Mouse (Mus musculus) small intestine, adult 2 months (tissue): ENCODE measurements around the gene Ip6k3. TPM values are rescaled to one million over a fixed set of nuclear protein-coding genes. Genes with fewer than 3 reads are reported as not detected.

ENCODE experiments used
- H3K27ac ChIP-seq: fragments of 200-500 bp; 2 replicates; pipeline ENCODE4 v1.5.1; 2012; ENCODE audit warnings: low read depth, low read length, control low read depth, inconsistent platforms; ENCODE audit not compliant: insufficient read depth
- H3K27me3 ChIP-seq: fragments of 200-500 bp; 2 replicates; pipeline ENCODE4 v1.6.1; 2012; ENCODE audit warnings: mild to moderate bottlenecking, moderate library complexity, low read length, inconsistent platforms; ENCODE audit not compliant: control insufficient read depth, insufficient read depth
- H3K36me3 ChIP-seq: fragments of 200-500 bp; 2 replicates; pipeline ENCODE4 v1.6.1; 2012; ENCODE audit warnings: mild to moderate bottlenecking, low read length, control low read depth, inconsistent platforms; ENCODE audit not compliant: control insufficient read depth, insufficient read depth
- H3K4me1 ChIP-seq: fragments of 200-500 bp; 2 replicates; pipeline ENCODE4 v1.6.1; 2012; ENCODE audit warnings: low read length, inconsistent platforms, mixed read lengths; ENCODE audit not compliant: control insufficient read depth, insufficient read depth, insufficient read length
- H3K4me3 ChIP-seq: fragments of 200-500 bp; 2 replicates; pipeline ENCODE4 v1.5.1; 2012; ENCODE audit warnings: low read depth, mild to moderate bottlenecking, control low read depth, inconsistent platforms, low read length, moderate library complexity
- CTCF ChIP-seq: fragments of 200-500 bp; IDR thresholded peaks from 2 replicates; pipeline ENCODE4 v1.5.1; 2012; ENCODE audit warnings: low read depth, mild to moderate bottlenecking, control low read depth, inconsistent platforms, low read length, moderate library complexity, mixed read lengths; ENCODE audit not compliant: insufficient replicate concordance, insufficient read length; ENCODE audit errors: extremely low read depth
- POLR2A ChIP-seq: fragments of 200-500 bp; IDR thresholded peaks from 2 replicates; pipeline ENCODE4 v1.6.1; 2012; ENCODE audit warnings: low read depth, mild to moderate bottlenecking, control low read depth, inconsistent platforms, low read length, moderate library complexity
- WGBS: fragments of 180-500 bp; shearing (Covaris S2); methylation state at CpG from one replicate; pipeline ENCODE4 v1.1.7; 2018; 5-methylcytosine and 5-hydroxymethylcytosine counted together
- polyA plus RNA-seq: library from polyadenylated mRNA; depleted of rRNA; stranded (reverse); fragments of >200 nt; gene quantifications from 2 replicates; pipeline ENCODE4 v1.2.3, GENCODE M21; 2012

Ip6k3 gene
- polyA plus RNA-seq, 1 experiment = not detected

GRCm38 (mm10) chr17:27181666-27182065 lies 14.1 kb upstream of the Ip6k3 start:
- no peaks in the 10 kb centered on the region; the same call in 1 of the 2 replicates for H3K4me1 ChIP-seq
- no peak overlapping the region for H3K4me3 ChIP-seq
- no peaks in the 10 kb centered on the region for H3K36me3 ChIP-seq
- 40% methylated on average over 3 of the region's 3 CpGs for WGBS
- TF ChIP-seq POLR2A (no peak), CTCF (no peak)
- H3K27ac ChIP-seq = no peak overlapping the region
- no peaks in the 10 kb centered on the region for H3K27me3 ChIP-seq

GRCm38 (mm10) chr17:27179681-27180280 lies 12.2 kb upstream of the Ip6k3 start:
- Histone ChIP-seq H3K27me3 (no peaks in the 10 kb centered on the region), H3K27ac (no peak overlapping the region), H3K4me3 (no peak overlapping the region), H3K36me3 (no peaks in the 10 kb centered on the region), H3K4me1 (no peaks in the 10 kb centered on the region; the same call in 1 of the 2 replicates)
- WGBS = 63% methylated on average over 12 of the region's 12 CpGs
- TF ChIP-seq CTCF = no peak
- TF ChIP-seq POLR2A = no peak

- H3K4me3 ChIP-seq = no peak overlapping the region
- no peaks in the 10 kb centered on the region for H3K27me3 ChIP-seq
- H3K4me1 ChIP-seq = no peaks in the 10 kb centered on the region
- TF ChIP-seq CTCF = no peak
- TF ChIP-seq POLR2A = no peak
- H3K36me3 ChIP-seq = no peaks in the 10 kb centered on the region
- no peak overlapping the region for H3K27ac ChIP-seq
- WGBS = 91% methylated on average over 17 of the region's 17 CpGs
These were observed 11.0 kb upstream of the Ip6k3 start for GRCm38 (mm10) chr17:27178427-27179177.

- WGBS = 83% methylated on average over 9 of the region's 9 CpGs
- no peaks in the 10 kb centered on the region for H3K36me3 ChIP-seq
- TF ChIP-seq CTCF = no peak
- TF ChIP-seq POLR2A = no peak
- no peak overlapping the region for H3K27ac ChIP-seq
- H3K4me3 ChIP-seq = no peak overlapping the region
- no peaks in the 10 kb centered on the region for H3K4me1 ChIP-seq
- H3K27me3 ChIP-seq = no peaks in the 10 kb centered on the region
These were observed 10.4 kb upstream of the Ip6k3 start for GRCm38 (mm10) chr17:27178019-27178418.

- Histone ChIP-seq H3K27ac (no peak overlapping the region), H3K36me3 (no peaks in the 10 kb centered on the region), H3K27me3 (no peaks in the 10 kb centered on the region), H3K4me3 (no peak overlapping the region), H3K4me1 (no peaks in the 10 kb centered on the region)
- WGBS = 83% methylated on average over 4 of the region's 4 CpGs
- TF ChIP-seq CTCF (no peak), POLR2A (no peak)
These were observed 9.2 kb upstream of the Ip6k3 start for GRCm38 (mm10) chr17:27176754-27177153.

GRCm38 (mm10) chr17:27176287-27176686 lies 8.7 kb upstream of the Ip6k3 start:
- TF ChIP-seq POLR2A (no peak), CTCF (no peak)

GRCm38 (mm10) chr17:27175196-27175874 lies 7.7 kb upstream of the Ip6k3 start:
- Histone ChIP-seq H3K27ac (no peak overlapping the region), H3K4me1 (no peaks in the 10 kb centered on the region)
- WGBS = 49% methylated on average over 14 of the region's 14 CpGs

More at GRCm38 (mm10) chr17:27176287-27176686, 8.7 kb upstream of the Ip6k3 start:
- Histone ChIP-seq H3K27me3 (no peaks in the 10 kb centered on the region), H3K4me3 (no peak overlapping the region), H3K36me3 (no peaks in the 10 kb centered on the region), H3K27ac (no peak overlapping the region), H3K4me1 (no peaks in the 10 kb centered on the region)
- 81% methylated on average over 3 of the region's 3 CpGs for WGBS

More at GRCm38 (mm10) chr17:27175196-27175874, 7.7 kb upstream of the Ip6k3 start:
- H3K4me3 ChIP-seq = no peak overlapping the region
- no peaks in the 10 kb centered on the region for H3K36me3 ChIP-seq
- TF ChIP-seq CTCF (no peak), POLR2A (no peak)
- no peaks in the 10 kb centered on the region for H3K27me3 ChIP-seq
